Mouse (Mus musculus): ENCODE measurements at regions not wholly inside any gene's neighbourhood (a gene's known extent, or its start where the extent isn't known, plus 50 kb on each side); places are given as distances from the start of the nearest gene placed in this dataset.
A peak's percentile ranks its signal among the peaks of the same experiment; 100 is the strongest.
"Not testable (repeated sequence)": the region's sequence is repeated elsewhere in the genome, so short reads cannot be mapped to it uniquely, and the experiment has no call there.

DNA sequence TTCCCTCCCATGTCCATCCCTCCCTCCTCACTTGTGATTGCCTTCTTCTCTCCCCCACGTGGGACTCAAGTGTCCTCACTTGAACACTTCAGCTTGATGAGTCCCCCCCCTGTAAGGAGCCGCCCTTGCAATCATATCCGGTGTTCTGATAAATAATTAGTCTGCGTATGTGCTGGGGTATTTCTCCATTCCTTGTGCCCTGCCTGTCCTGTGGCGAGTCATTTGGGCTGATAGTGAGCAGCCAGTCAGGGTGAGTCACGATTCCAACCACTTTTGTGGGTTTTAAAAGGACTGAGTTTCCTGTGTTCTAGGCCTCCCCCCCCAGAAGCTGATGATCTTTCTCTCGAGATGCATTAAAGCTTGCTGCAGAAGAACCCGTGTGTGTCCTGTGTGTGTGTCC lies 820.9 kb downstream of the Kcnt2 start:
- H3K4me1 ChIP-seq (replicated peaks); H3K27ac ChIP-seq (replicated peaks); H3K4me2 ChIP-seq; H3K4me3 ChIP-seq; H3K36me3 ChIP-seq; H3K27me3 ChIP-seq; ATAC-seq (ENCODE audit: low FRiP score, low read depth); H3K9ac ChIP-seq; H3K9me3 ChIP-seq: not testable (repeated sequence)
- WGBS: 86% methylated on average over 8 of the region's 8 CpGs

DNA sequence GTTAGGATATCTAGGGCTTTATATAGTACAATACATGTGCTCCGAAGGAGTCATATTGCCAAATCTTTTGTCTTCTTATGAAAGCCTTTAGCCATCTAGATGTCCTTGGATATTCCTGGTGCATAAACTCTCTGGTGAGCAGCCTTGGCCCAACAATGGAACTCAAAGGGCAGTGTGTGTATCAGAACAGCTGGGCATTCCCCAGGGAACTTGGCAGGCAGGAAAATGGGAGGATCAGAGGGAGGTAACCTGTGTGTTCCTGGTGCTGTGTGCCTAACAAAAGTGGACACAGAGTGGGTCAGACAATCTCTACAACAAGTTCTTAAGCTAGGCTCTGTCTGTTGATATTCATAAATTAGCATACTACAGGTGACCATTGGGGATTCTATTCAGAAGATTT lies 851.6 kb downstream of the Kcnt2 start:
- no peak overlapping the region for H3K9ac ChIP-seq
- H3K4me3 ChIP-seq: no peak overlapping the region
- whole genome bisulfite sequencing: 90% methylated on average over 1 of the region's 1 CpGs

DNA sequence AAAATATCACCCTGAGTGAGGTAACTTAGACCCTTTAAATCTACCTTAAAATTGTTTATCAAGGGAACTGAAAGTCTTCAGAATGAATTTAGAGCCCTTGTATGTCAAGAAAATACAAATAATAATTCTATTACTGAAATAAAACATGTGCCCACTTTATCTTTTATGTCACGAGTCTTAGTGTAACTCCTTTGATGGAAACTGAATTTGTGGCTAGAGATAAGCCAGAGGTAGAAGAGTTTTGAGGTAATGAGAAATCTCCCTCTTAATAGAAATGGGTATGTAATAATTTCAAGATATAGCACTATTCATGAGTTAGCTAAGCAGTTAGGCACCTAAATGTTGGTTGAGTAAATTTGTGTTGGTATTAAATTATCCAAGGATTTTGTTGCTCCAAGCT lies 856.6 kb downstream of the Kcnt2 start:
- H3K27me3 ChIP-seq: no peaks in the 10 kb centered on the region
- H3K4me3 ChIP-seq: no peak overlapping the region
- H3K36me3 ChIP-seq: no peaks in the 10 kb centered on the region
- H3K9ac ChIP-seq: no peak overlapping the region
- no peaks in the 10 kb centered on the region for H3K4me1 ChIP-seq (replicated peaks)
- H3K9me3 ChIP-seq: no peaks in the 10 kb centered on the region
- no peak overlapping the region for H3K4me2 ChIP-seq
- WGBS: 95% methylated on average over 1 of the region's 1 CpGs
- no peak overlapping the region for H3K27ac ChIP-seq (replicated peaks)
- no peak for ATAC-seq (ENCODE audit: low FRiP score, low read depth)

More for the DNA sequence above, 851.6 kb downstream of the Kcnt2 start:
- H3K36me3 ChIP-seq: no peaks in the 10 kb centered on the region
- no peaks in the 10 kb centered on the region for H3K9me3 ChIP-seq
- H3K27me3 ChIP-seq: no peaks in the 10 kb centered on the region
- no peaks in the 10 kb centered on the region for H3K4me1 ChIP-seq (replicated peaks)
- no peak for ATAC-seq (ENCODE audit: low FRiP score, low read depth)
- H3K27ac ChIP-seq (replicated peaks): no peak overlapping the region
- H3K4me2 ChIP-seq: no peak overlapping the region

DNA sequence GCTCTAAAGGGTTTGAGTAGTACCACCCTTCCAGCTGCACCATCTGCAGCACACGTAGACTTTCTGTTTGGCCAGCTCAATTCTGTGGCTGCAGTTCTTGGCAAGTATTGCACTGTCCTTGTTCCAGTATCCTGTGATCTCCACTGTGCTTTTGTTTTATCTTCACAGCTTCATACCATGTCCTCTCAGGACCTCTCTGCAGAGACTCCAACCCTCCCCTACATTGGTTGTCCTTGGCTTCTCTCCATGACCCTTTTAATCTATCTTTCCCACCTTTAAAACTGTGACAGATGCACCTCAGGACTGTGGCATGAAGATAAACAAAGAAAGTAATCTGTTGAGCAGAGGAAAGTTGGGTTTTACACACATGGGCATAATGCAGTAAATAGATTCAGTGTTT lies 858.1 kb downstream of the Kcnt2 start:
- peak; percentile 51; the same call in 1 of the 2 replicates for ATAC-seq (ENCODE audit: low FRiP score, low read depth)
- H3K36me3 ChIP-seq: no peaks in the 10 kb centered on the region
- no peaks in the 10 kb centered on the region for H3K4me1 ChIP-seq (replicated peaks)
- 69% methylated on average over 1 of the region's 1 CpGs for WGBS
- H3K4me2 ChIP-seq: no peak overlapping the region
- H3K9ac ChIP-seq: no peak overlapping the region
- H3K27me3 ChIP-seq: no peaks in the 10 kb centered on the region
- no peak overlapping the region for H3K4me3 ChIP-seq
- no peak overlapping the region for H3K27ac ChIP-seq (replicated peaks)
- H3K9me3 ChIP-seq: no peaks in the 10 kb centered on the region

DNA sequence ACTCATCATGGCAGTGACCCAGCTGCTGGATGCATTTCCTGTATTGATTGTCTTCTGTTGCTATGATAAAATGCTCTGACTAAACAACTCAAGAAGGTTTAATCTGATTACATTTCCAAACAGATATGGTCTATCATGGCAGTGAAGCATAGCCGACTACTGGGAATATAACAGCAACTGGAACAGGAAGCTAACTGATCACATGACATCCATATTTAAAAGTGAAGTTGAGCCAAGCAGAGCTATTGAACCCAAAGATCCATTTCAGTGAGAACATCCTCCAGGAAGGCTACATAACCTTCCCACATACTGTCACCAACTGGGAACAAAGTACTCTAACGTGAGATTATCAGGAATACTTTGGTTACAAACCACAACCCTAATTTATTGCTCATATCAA lies 858.7 kb downstream of the Kcnt2 start:
- no peak for ATAC-seq (ENCODE audit: low FRiP score, low read depth)
- H3K9ac ChIP-seq: no peak overlapping the region
- WGBS: 88% methylated on average over 2 of the region's 2 CpGs

DNA sequence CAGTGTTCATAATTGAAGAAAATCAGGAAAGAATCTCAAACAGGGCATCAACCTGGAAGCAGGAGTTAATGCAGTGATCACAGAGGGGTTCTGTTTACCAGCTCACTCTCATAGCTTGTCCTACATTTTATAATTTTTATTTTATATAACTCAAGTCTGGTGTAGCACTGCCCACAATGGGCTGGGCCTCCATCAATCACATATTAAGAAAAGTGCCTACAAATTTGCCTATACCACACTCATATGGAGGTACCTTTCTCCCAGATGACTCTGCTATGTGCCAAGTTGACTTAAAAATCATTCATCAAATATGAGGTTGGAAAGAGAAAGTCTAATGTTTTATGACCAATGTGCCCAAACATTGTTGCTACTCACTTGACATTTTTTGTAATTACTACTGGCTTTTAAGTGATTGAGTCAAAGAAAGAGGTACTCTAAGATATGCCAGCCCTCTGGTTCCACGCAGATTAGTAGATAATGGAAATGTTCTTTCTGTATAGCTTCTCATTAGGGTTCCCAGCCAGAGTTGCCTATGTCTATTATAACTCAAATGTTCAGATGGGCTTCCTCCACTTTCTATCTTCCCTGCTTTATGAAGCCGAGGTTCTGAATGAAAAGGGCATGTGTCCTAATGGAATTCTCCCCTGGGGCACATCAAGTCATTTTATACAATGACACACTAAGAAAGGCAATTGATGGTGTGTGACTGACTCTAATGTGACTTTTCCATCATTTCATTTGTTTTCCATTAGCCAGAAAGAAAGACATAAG lies 891.0 kb downstream of the Kcnt2 start:
- Histone ChIP-seq H3K27ac (replicated peaks) (no peak overlapping the region), H3K36me3 (no peaks in the 10 kb centered on the region), H3K4me1 (replicated peaks) (no peaks in the 10 kb centered on the region), H3K4me3 (no peak overlapping the region), H3K4me2 (no peak overlapping the region), H3K9ac (no peak overlapping the region), H3K27me3 (no peaks in the 10 kb centered on the region), H3K9me3 (no peaks in the 10 kb centered on the region)
- WGBS: 15% methylated on average over 2 of the region's 2 CpGs
- 0 out of 2 replicates have a peak, but pooled peaks have one; percentile 23 for ATAC-seq (ENCODE audit: low FRiP score, low read depth)

More for the DNA sequence above, 858.7 kb downstream of the Kcnt2 start:
- Histone ChIP-seq H3K36me3 (no peaks in the 10 kb centered on the region), H3K4me2 (no peak overlapping the region), H3K27me3 (no peaks in the 10 kb centered on the region), H3K4me1 (replicated peaks) (no peaks in the 10 kb centered on the region), H3K4me3 (no peak overlapping the region), H3K9me3 (no peaks in the 10 kb centered on the region), H3K27ac (replicated peaks) (no peak overlapping the region)

DNA sequence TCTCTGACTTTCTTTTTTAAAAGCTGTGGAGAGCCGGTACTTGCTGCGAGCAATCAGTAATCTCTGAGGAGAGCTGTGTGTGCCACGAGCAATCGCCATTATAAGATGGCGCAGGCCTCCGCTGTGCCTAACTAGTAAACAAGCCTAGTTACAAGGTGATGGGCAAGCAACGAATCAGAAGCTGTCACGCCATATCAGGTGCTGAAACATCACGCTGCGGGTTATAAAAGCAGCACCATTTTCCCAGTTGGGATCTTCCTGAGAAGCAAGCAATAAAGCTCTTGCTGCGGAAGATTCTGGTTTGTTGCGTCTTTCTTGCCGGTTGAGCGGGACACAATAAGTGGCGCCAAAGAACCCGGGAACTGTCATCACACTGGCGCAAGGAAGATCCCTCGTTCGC lies 894.2 kb downstream of the Kcnt2 start:
- not testable (repeated sequence) for H3K4me2 ChIP-seq; H3K4me3 ChIP-seq; H3K27ac ChIP-seq (replicated peaks); H3K36me3 ChIP-seq; H3K4me1 ChIP-seq (replicated peaks); H3K9ac ChIP-seq; H3K9me3 ChIP-seq; ATAC-seq (ENCODE audit: low FRiP score, low read depth); H3K27me3 ChIP-seq
- 95% methylated on average over 19 of the region's 19 CpGs for WGBS

DNA sequence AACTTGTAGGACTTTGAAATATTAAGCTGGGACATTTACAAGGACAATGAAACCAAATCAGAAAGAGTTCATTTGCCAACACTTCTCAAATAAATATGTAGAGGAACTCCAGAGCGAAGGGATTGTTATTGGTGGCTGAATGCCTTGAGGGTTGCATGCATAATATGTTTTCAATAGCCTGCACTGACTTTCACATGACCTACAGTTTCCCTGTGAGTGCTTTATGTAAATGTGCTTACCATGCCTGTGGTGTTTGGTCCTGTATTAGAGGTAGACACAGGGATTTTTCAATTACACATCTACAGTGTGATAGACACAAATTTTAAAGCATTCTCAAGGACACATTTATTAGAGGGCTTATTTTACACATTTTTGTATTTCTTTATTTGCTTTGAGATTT lies 899.8 kb downstream of the Kcnt2 start:
- Histone ChIP-seq H3K27me3 (no peaks in the 10 kb centered on the region), H3K36me3 (no peaks in the 10 kb centered on the region), H3K4me1 (replicated peaks) (no peaks in the 10 kb centered on the region), H3K4me3 (no peak overlapping the region), H3K9me3 (no peaks in the 10 kb centered on the region), H3K9ac (no peak overlapping the region), H3K27ac (replicated peaks) (no peak overlapping the region), H3K4me2 (no peak overlapping the region)
- 16% methylated on average over 1 of the region's 1 CpGs for WGBS
- no peak for ATAC-seq (ENCODE audit: low FRiP score, low read depth)

DNA sequence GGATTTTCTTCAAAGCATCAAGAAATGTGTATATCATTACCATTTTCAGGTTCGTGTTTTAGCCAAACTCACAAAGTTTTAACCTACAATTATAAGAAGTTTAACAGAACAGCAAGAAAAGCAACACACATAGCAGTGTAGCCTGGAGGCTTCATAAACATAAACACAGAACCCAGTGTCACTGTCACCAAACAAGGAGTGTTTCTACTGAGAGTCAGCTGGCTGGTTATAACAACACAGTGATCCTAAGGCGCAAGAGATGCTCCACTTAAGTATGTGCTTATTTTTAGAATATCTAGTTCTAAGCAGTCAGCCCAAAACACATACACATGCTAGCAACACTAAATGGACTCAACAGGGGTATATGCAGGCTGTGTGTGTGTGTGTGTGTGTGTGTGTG lies 903.9 kb downstream of the Kcnt2 start:
- H3K36me3 ChIP-seq: no peaks in the 10 kb centered on the region
- no peaks in the 10 kb centered on the region for H3K9me3 ChIP-seq
- no peaks in the 10 kb centered on the region for H3K4me1 ChIP-seq (replicated peaks)
- H3K4me3 ChIP-seq: no peak overlapping the region
- no peaks in the 10 kb centered on the region for H3K27me3 ChIP-seq
- H3K27ac ChIP-seq (replicated peaks): no peak overlapping the region
- ATAC-seq (ENCODE audit: low FRiP score, low read depth): no peak
- H3K9ac ChIP-seq: no peak overlapping the region
- no peak overlapping the region for H3K4me2 ChIP-seq
- 94% methylated on average over 2 of the region's 2 CpGs for WGBS

DNA sequence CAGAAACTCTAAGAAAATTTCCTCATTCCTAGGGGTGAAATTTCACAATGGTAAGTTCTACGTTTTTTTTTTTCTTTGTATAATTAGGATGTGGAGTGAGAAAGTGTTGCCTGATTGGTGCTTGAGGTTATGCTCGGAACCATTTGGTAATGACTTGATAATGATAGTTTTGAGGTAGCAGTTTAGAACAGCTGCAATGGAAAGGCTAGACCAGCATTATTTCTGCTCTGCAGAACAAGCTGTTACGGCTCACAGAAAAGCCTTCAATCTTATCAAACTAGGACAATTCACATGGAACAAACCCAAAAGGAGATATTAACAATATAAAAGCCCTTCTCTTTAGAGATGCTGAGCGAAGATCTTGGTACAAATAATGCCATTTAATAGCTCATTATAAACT lies 908.6 kb downstream of the Kcnt2 start:
- Histone ChIP-seq H3K36me3 (no peaks in the 10 kb centered on the region), H3K4me1 (replicated peaks) (no peaks in the 10 kb centered on the region), H3K4me2 (no peak overlapping the region), H3K27me3 (no peaks in the 10 kb centered on the region), H3K9me3 (no peaks in the 10 kb centered on the region), H3K4me3 (no peak overlapping the region), H3K9ac (no peak overlapping the region), H3K27ac (replicated peaks) (no peak overlapping the region)
- 62% methylated on average over 4 of the region's 4 CpGs for WGBS
- no peak for ATAC-seq (ENCODE audit: low FRiP score, low read depth)

DNA sequence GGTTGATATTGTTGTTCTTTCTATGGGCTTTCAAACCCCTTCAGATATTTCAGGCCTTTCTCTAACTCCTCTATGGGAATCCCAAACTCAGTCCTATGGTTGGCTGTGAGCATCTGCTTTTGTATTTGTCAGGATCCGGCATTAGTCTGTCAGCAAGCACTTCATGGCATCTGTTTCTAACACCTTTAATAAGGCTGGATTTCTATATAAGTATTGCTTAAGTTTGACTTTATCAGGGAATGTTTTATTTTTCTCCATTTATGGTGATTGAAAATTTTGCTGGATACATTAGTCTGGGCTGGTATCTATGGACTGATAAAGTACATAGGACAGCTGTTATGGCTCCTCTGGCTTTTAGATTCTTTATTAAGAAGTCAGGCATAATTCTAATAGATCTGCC lies 915.8 kb downstream of the Kcnt2 start:
- Histone ChIP-seq H3K27me3 (no peaks in the 10 kb centered on the region), H3K36me3 (no peaks in the 10 kb centered on the region), H3K9me3 (no peaks in the 10 kb centered on the region), H3K9ac (no peak overlapping the region), H3K4me1 (replicated peaks) (no peaks in the 10 kb centered on the region), H3K27ac (replicated peaks) (no peak overlapping the region), H3K4me3 (no peak overlapping the region), H3K4me2 (no peak overlapping the region)
- WGBS: 95% methylated on average over 1 of the region's 1 CpGs
- ATAC-seq (ENCODE audit: low FRiP score, low read depth): no peak

Data from hindbrain, embryonic 15.5 days (tissue).